Mouse (Mus musculus): ENCODE measurements at regions not wholly inside any gene's neighbourhood (a gene's known extent, or its start where the extent isn't known, plus 50 kb on each side); places are given as distances from the start of the nearest gene placed in this dataset.

- TF ChIP-seq CTCF (conservative IDR thresholded peaks at IDR 0.05 in 1 of 2, IDR thresholded peaks at IDR 0.05 in 1 of 2; ENCODE audit: low read depth in 2 of 2, low read length in 2 of 2): no peak
- TF ChIP-seq MEF2A (IDR thresholded peaks at IDR 0.05; ENCODE audit: borderline replicate concordance, low read depth, low read length): peak; percentile 68
- no peak for TF ChIP-seq POLR2AphosphoS2 (IDR thresholded peaks at IDR 0.05; ENCODE audit: low read depth, low read length)
- no peak; the same call in 1 of the 2 replicates for TF ChIP-seq RAD21 (IDR thresholded peaks at IDR 0.05; ENCODE audit: low read depth, low read length)
- TF ChIP-seq ZKSCAN1 (IDR thresholded peaks at IDR 0.05; ENCODE audit: borderline replicate concordance, low read depth, low read length): no peak
- no peak for TF ChIP-seq USF1 (IDR thresholded peaks at IDR 0.05; ENCODE audit: low read depth, low read length)
- TF ChIP-seq POLR2A (IDR thresholded peaks at IDR 0.05; ENCODE audit: low read depth, low read length): peak; percentile 41; the same call in 1 of the 2 replicates
- TF ChIP-seq MAZ (IDR thresholded peaks at IDR 0.05; ENCODE audit: low read depth, low read length): no peak
- TF ChIP-seq CHD2 (IDR thresholded peaks at IDR 0.05; ENCODE audit: low read length): peak; percentile 85
- no peak for TF ChIP-seq GABPA (IDR thresholded peaks at IDR 0.05; ENCODE audit: insufficient replicate concordance, low read depth, low read length)
- TF ChIP-seq TCF12 (IDR thresholded peaks at IDR 0.05; ENCODE audit: low read depth, low read length): peak; percentile 57; the same call in 1 of the 2 replicates
- TF ChIP-seq MYC (IDR thresholded peaks at IDR 0.05; ENCODE audit: low read depth, low read length): no peak
Measured at GRCm38 (mm10) chr10:43702895-43703294, 124.8 kb downstream of the Cd24a start.
